In the genomic region with DNA sequence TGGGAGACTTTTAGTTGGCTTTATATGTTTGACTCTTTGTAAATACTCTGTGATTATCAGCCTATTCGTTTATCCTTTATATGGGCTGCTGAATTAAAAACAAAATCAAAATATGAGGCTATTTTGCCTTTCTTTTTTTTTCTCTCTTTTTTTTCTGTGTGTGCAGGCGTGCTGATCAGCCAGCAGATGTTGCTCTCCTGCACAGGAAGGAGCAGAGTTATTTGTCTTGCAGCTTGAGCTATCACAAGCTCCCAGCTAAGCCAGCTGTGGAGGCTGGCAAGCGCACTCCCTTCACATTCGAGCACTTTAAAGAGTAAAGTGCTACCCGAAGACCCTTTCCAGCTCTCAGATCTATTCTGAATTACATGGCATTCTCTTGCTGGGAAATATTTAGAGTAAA, we compare ENCODE assay signal across 11 mouse cellular contexts.
DNase-seq lines count a peak whose midpoint lies in the region; ATAC-seq and TF ChIP-seq lines count a peak whose summit lies in the region.
"Had no signal": no experiment of that assay in that cellular context is flagged by ENCODE, and none has a peak within 500 bp of the region (broad histone marks: within the 10 kb centered on the region; RNA-seq: fewer than 3 reads in every experiment).

No protein-coding gene starts in this region.

- H3K27me3 ChIP-seq in forebrain, embryonic 16.5 days (replicated peaks; ENCODE audit: control insufficient read depth, insufficient read depth, low read length), result no peaks in the 10 kb centered on the region
- H3K27me3 ChIP-seq in forebrain, embryonic 12.5 days, result no peaks in the 10 kb centered on the region
- no peaks in the 10 kb centered on the region for H3K27me3 ChIP-seq in liver, postnatal 0 days (ENCODE audit: insufficient read depth, low read length)

- TF ChIP-seq CTCF in liver, postnatal 0 days (IDR thresholded peaks at IDR 0.05; ENCODE audit: low read depth), result 0 out of 2 replicates have a peak, but pooled peaks have one; percentile 19

- no peaks in the 10 kb centered on the region for H3K4me1 ChIP-seq in forebrain, embryonic 16.5 days (replicated peaks; ENCODE audit: control insufficient read depth, insufficient read depth, low read length)
- H3K4me1 ChIP-seq in forebrain, embryonic 12.5 days, result no peaks in the 10 kb centered on the region
- no peaks in the 10 kb centered on the region for H3K4me1 ChIP-seq in liver, postnatal 0 days (ENCODE audit: insufficient read depth)

- no peaks in the 10 kb centered on the region for H3K9me3 ChIP-seq in forebrain, embryonic 16.5 days (ENCODE audit: control insufficient read depth, low read length)
- H3K9me3 ChIP-seq in forebrain, embryonic 12.5 days, result no peaks in the 10 kb centered on the region
- H3K9me3 ChIP-seq in liver, postnatal 0 days (ENCODE audit: low read length), result no peaks in the 10 kb centered on the region

- no peak overlapping the region for H3K4me2 ChIP-seq in forebrain, embryonic 16.5 days (ENCODE audit: low read length)
- H3K4me2 ChIP-seq in forebrain, embryonic 12.5 days, result no peak overlapping the region
- no peak overlapping the region for H3K4me2 ChIP-seq in liver, postnatal 0 days (ENCODE audit: low read depth, low read length)

- 62% methylated on average over 5 of the region's 5 CpGs for WGBS in forebrain, embryonic 16.5 days
- 69% methylated on average over 5 of the region's 5 CpGs for WGBS in forebrain, embryonic 12.5 days
- 40% methylated on average over 5 of the region's 5 CpGs for WGBS in liver, postnatal 0 days (ENCODE audit: insufficient replicate concordance)

- DNase-seq in liver, postnatal 0 days, result no peak
- DNase-seq in liver, result no peak
- DNase-seq in thymus, postnatal 14 days, result peak; percentile 20
- DNase-seq in layer of hippocampus, adult 11-12 months (ENCODE audit: low spot score), result no peak
- DNase-seq: adrenal gland, postnatal 36 days; cerebellum, adult 11-12 months; lung, adult 2 months had no signal

- no peak overlapping the region for H3K27ac ChIP-seq in forebrain, embryonic 16.5 days (ENCODE audit: low read length)
- no peak overlapping the region for H3K27ac ChIP-seq in forebrain, embryonic 12.5 days
- no peak overlapping the region for H3K27ac ChIP-seq in liver, postnatal 0 days (ENCODE audit: low read depth)
- H3K27ac ChIP-seq: left cerebral cortex, adult 2 months had no signal

- no peak overlapping the region for H3K9ac ChIP-seq in forebrain, embryonic 16.5 days (replicated peaks; ENCODE audit: low read depth, low read length)
- no peak overlapping the region for H3K9ac ChIP-seq in forebrain, embryonic 12.5 days
- H3K9ac ChIP-seq in liver, postnatal 0 days (replicated peaks), result no peak overlapping the region

- peak; percentile 62; the same call in 1 of the 2 replicates for ATAC-seq in forebrain, embryonic 16.5 days
- no peak for ATAC-seq in forebrain, embryonic 12.5 days (ENCODE audit: low FRiP score)
- no peak for ATAC-seq in liver, postnatal 0 days
- ATAC-seq in activated CD4-positive, CD25-positive, alpha-beta regulatory T cell, adult 4 months, result peak; percentile 72

- H3K4me3 ChIP-seq in forebrain, embryonic 16.5 days (replicated peaks; ENCODE audit: low read length), result no peak overlapping the region
- no peak overlapping the region for H3K4me3 ChIP-seq in forebrain, embryonic 12.5 days (replicated peaks)
- no peak overlapping the region for H3K4me3 ChIP-seq in liver, postnatal 0 days (ENCODE audit: low read depth, low read length)
- H3K4me3 ChIP-seq: left cerebral cortex, adult 2 months had no signal

- TF ChIP-seq EP300 in liver, postnatal 0 days (IDR thresholded peaks at IDR 0.05; ENCODE audit: low read depth), result no peak

- no peaks in the 10 kb centered on the region for H3K36me3 ChIP-seq in forebrain, embryonic 16.5 days (ENCODE audit: control insufficient read depth, insufficient read depth)
- H3K36me3 ChIP-seq in forebrain, embryonic 12.5 days (replicated peaks), result no peaks in the 10 kb centered on the region
- H3K36me3 ChIP-seq in liver, postnatal 0 days (replicated peaks; ENCODE audit: insufficient read depth, low read length), result no peaks in the 10 kb centered on the region

Comparison
In these comparisons a context has a peak if more than half of its experiments do, and no peak if none do; other contexts are left out.
1. ATAC-seq: peak in forebrain, embryonic 16.5 days (single experiment) and activated CD4-positive, CD25-positive, alpha-beta regulatory T cell, adult 4 months (single experiment); none in forebrain, embryonic 12.5 days (single experiment) and liver, postnatal 0 days (single experiment).